Mouse (Mus musculus): Measurements from ENCODE around the gene Klhl36. TPM values are rescaled to one million over a fixed set of nuclear protein-coding genes. Genes with fewer than 3 reads are reported as not detected.

The Klhl36 gene
- polyA plus RNA-seq, 1 experiment from 2014 or later = 10.2 TPM

- no peaks in the 10 kb centered on the region for H3K36me3 ChIP-seq (ENCODE audit: control insufficient read depth, insufficient read depth, low read length)
- DNase-seq (ENCODE audit: low spot score, missing footprints) (no peak), ATAC-seq (ENCODE audit: low FRiP score) (no peak)
- no peaks in the 10 kb centered on the region for H3K27me3 ChIP-seq (ENCODE audit: control insufficient read depth, insufficient read depth, low read length)
- WGBS = 86% methylated on average over 5 of the region's 5 CpGs
- H3K9me3 ChIP-seq (ENCODE audit: control insufficient read depth, low read length) = no peaks in the 10 kb centered on the region
- no peak overlapping the region for H3K4me2 ChIP-seq
- no peak overlapping the region for H3K4me3 ChIP-seq (ENCODE audit: low read depth, low read length)
- 0 out of 2 replicates have a peak, but pooled peaks cover 2% of the 10 kb centered on the region for H3K4me1 ChIP-seq (ENCODE audit: control insufficient read depth, insufficient read depth, low read length)
- no peak overlapping the region for H3K27ac ChIP-seq (ENCODE audit: low read depth, low read length)
- H3K9ac ChIP-seq (ENCODE audit: low read length) = no peak overlapping the region
Observed at GRCm38 (mm10) chr8:119923259-119923658, 61.2 kb downstream of the Klhl36 start.

- no peak for ATAC-seq (ENCODE audit: low FRiP score)
- Histone ChIP-seq H3K27ac (ENCODE audit: low read depth, low read length) (no peak overlapping the region), H3K9me3 (ENCODE audit: control insufficient read depth, low read length) (no peaks in the 10 kb centered on the region), H3K27me3 (ENCODE audit: control insufficient read depth, insufficient read depth, low read length) (no peaks in the 10 kb centered on the region), H3K4me1 (ENCODE audit: control insufficient read depth, insufficient read depth, low read length) (0 out of 2 replicates have a peak, but pooled peaks cover 2% of the 10 kb centered on the region), H3K4me3 (ENCODE audit: low read depth, low read length) (no peak overlapping the region), H3K36me3 (ENCODE audit: control insufficient read depth, insufficient read depth, low read length) (no peaks in the 10 kb centered on the region), H3K9ac (ENCODE audit: low read length) (no peak overlapping the region), H3K4me2 (no peak overlapping the region)
- WGBS = 87% methylated on average over 4 of the region's 4 CpGs
- no peak for DNase-seq (ENCODE audit: low spot score, missing footprints)
Observed at GRCm38 (mm10) chr8:119925428-119925827, 63.4 kb downstream of the Klhl36 start.

DNA sequence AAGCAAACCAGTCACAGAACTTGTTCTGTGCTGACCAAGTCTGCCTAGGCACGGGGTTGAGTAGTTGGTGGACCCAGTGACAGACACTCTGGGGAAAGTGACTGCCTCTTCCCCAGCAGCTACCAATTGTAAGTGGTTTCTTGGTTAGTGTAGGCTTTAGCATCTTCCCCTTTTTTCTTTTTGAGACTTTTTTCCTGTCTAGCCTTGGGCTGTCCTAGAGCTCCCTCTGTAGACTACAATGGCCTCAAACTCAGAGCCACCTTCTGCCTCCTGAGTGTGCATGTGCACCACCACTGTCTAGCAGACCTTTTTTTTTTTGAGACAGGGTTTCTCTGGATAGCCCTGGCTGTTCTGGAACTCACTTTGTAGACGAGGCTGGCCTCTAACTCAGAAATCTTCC lies 64.4 kb downstream of the Klhl36 start:
- H3K9me3 ChIP-seq (ENCODE audit: control insufficient read depth, low read length) = no peaks in the 10 kb centered on the region
- no peak overlapping the region for H3K4me2 ChIP-seq
- no peak overlapping the region for H3K27ac ChIP-seq (ENCODE audit: low read depth, low read length)
- no peak for ATAC-seq (ENCODE audit: low FRiP score)
- H3K27me3 ChIP-seq (ENCODE audit: control insufficient read depth, insufficient read depth, low read length) = no peaks in the 10 kb centered on the region
- no peaks in the 10 kb centered on the region for H3K36me3 ChIP-seq (ENCODE audit: control insufficient read depth, insufficient read depth, low read length)
- H3K9ac ChIP-seq (ENCODE audit: low read length) = no peak overlapping the region
- H3K4me3 ChIP-seq (ENCODE audit: low read depth, low read length) = no peak overlapping the region
- 80% methylated on average over 2 of the region's 2 CpGs for WGBS
- 0 out of 2 replicates have a peak, but pooled peaks cover 2% of the 10 kb centered on the region for H3K4me1 ChIP-seq (ENCODE audit: control insufficient read depth, insufficient read depth, low read length)
- no peak for DNase-seq (ENCODE audit: low spot score, missing footprints)

Other genes with a start within 250 kb of the Klhl36 start
- 0.11 and 0.27 TPM in 2 replicates for gene Adad2, start 249.5 kb upstream of the Klhl36 start, polyA plus RNA-seq (2014; fragmentation: Nextera tagmentation; extraction: Ambion mirVana)
- gene Kcng4, start 226.6 kb upstream of the Klhl36 start, polyA plus RNA-seq (2014; fragmentation: Nextera tagmentation; extraction: Ambion mirVana) = 0.15 and 0.18 TPM in 2 replicates
- 8.8 and 11.8 TPM in 2 replicates for gene Wfdc1, start 195.9 kb upstream of the Klhl36 start, polyA plus RNA-seq (2014; fragmentation: Nextera tagmentation; extraction: Ambion mirVana)
- 0.22 and 0.33 TPM in 2 replicates for gene Atp2c2, start 162.3 kb upstream of the Klhl36 start, polyA plus RNA-seq (2014; fragmentation: Nextera tagmentation; extraction: Ambion mirVana)
- gene Tldc1, start 83.8 kb upstream of the Klhl36 start, polyA plus RNA-seq (2014; fragmentation: Nextera tagmentation; extraction: Ambion mirVana) = 6.8 and 7.1 TPM in 2 replicates
- gene Cotl1, start 21.7 kb upstream of the Klhl36 start, polyA plus RNA-seq (2014; fragmentation: Nextera tagmentation; extraction: Ambion mirVana) = 411 and 445 TPM in 2 replicates
- gene Usp10, start 48.1 kb downstream of the Klhl36 start, polyA plus RNA-seq (2014; fragmentation: Nextera tagmentation; extraction: Ambion mirVana) = 150 and 152 TPM in 2 replicates
- 3.0 TPM in 1 of 2 replicates, not detected in the other for gene Gm20388, start 48.6 kb downstream of the Klhl36 start, polyA plus RNA-seq (2014; fragmentation: Nextera tagmentation; extraction: Ambion mirVana)
- gene Crispld2, start 130.2 kb downstream of the Klhl36 start, polyA plus RNA-seq (2014; fragmentation: Nextera tagmentation; extraction: Ambion mirVana) = 2.3 and 2.9 TPM in 2 replicates
- 24.2 and 25.9 TPM in 2 replicates for gene Zdhhc7, start 239.2 kb downstream of the Klhl36 start, polyA plus RNA-seq (2014; fragmentation: Nextera tagmentation; extraction: Ambion mirVana)

All from midbrain, embryonic 11.5 days (tissue).